In genomic region chr9:65748102-65748501, GRCm38 (mm10) we compare ENCODE assay signal across 20 mouse cellular contexts.
DNase-seq lines count a peak whose midpoint lies in the region; ATAC-seq and TF ChIP-seq lines count a peak whose summit lies in the region.
"Had no signal": no experiment of that assay in that cellular context is flagged by ENCODE, and none has a peak within 500 bp of the region (broad histone marks: within the 10 kb centered on the region; RNA-seq: fewer than 3 reads in every experiment).

No protein-coding gene starts in this region.

- peaks cover 40% of the 10 kb centered on the region for H3K4me1 ChIP-seq in hindbrain, embryonic 15.5 days (replicated peaks)
- peaks cover 38% of the 10 kb centered on the region for H3K4me1 ChIP-seq in hindbrain, embryonic 10.5 days (replicated peaks)
- H3K4me1 ChIP-seq in stomach, postnatal 0 days (replicated peaks; ENCODE audit: control insufficient read depth, insufficient read depth) = no peaks in the 10 kb centered on the region; the same call in 1 of the 2 replicates

- 44% methylated on average over 4 of the region's 4 CpGs for WGBS in hindbrain, embryonic 15.5 days
- WGBS in hindbrain, embryonic 10.5 days = 60% methylated on average over 4 of the region's 4 CpGs
- WGBS in stomach, postnatal 0 days = 70% methylated on average over 4 of the region's 4 CpGs

- ATAC-seq in hindbrain, embryonic 15.5 days (ENCODE audit: low FRiP score, low read depth) = no peak
- ATAC-seq in stomach, postnatal 0 days (ENCODE audit: low FRiP score, low TSS enrichment) = no peak
- ATAC-seq: intestine, embryonic 15.5 days had no signal

- H3K4me3 ChIP-seq in hindbrain, embryonic 15.5 days = no peak overlapping the region
- no peak overlapping the region for H3K4me3 ChIP-seq in hindbrain, embryonic 10.5 days
- no peak overlapping the region for H3K4me3 ChIP-seq in stomach, postnatal 0 days (ENCODE audit: low read depth, low read length)
- H3K4me3 ChIP-seq: embryonic facial prominence, embryonic 15.5 days; forebrain, embryonic 10.5 days; heart, embryonic 12.5 days; intestine, embryonic 15.5 days; limb, embryonic 13.5 days; liver, embryonic 13.5 days; lung, embryonic 15.5 days; stomach, embryonic 15.5 days had no signal

- no peak for TF ChIP-seq CTCF in stomach, postnatal 0 days (IDR thresholded peaks at IDR 0.05; ENCODE audit: low read depth)

- H3K9me3 ChIP-seq in hindbrain, embryonic 15.5 days = no peaks in the 10 kb centered on the region
- no peaks in the 10 kb centered on the region for H3K9me3 ChIP-seq in hindbrain, embryonic 10.5 days
- H3K9me3 ChIP-seq in stomach, postnatal 0 days (ENCODE audit: control insufficient read depth, low read length) = no peaks in the 10 kb centered on the region
- H3K9me3 ChIP-seq: embryonic facial prominence, embryonic 15.5 days; intestine, embryonic 15.5 days; limb, embryonic 13.5 days; liver, embryonic 13.5 days; lung, embryonic 15.5 days; stomach, embryonic 15.5 days had no signal

- no peaks in the 10 kb centered on the region for H3K27me3 ChIP-seq in hindbrain, embryonic 15.5 days
- H3K27me3 ChIP-seq in hindbrain, embryonic 10.5 days (ENCODE audit: insufficient read depth, poor library complexity, severe bottlenecking) = no peaks in the 10 kb centered on the region
- no peaks in the 10 kb centered on the region for H3K27me3 ChIP-seq in stomach, postnatal 0 days (ENCODE audit: control insufficient read depth, insufficient read depth, low read length)
- H3K27me3 ChIP-seq: CH12.LX; embryonic facial prominence, embryonic 15.5 days; heart, embryonic 12.5 days; intestine, embryonic 15.5 days; limb, embryonic 13.5 days; liver, embryonic 13.5 days; lung, embryonic 15.5 days; stomach, embryonic 15.5 days had no signal

- H3K4me2 ChIP-seq in hindbrain, embryonic 15.5 days = no peak overlapping the region
- H3K4me2 ChIP-seq in stomach, postnatal 0 days (replicated peaks; ENCODE audit: low read depth) = no peak overlapping the region
- H3K4me2 ChIP-seq: embryonic facial prominence, embryonic 15.5 days; heart, embryonic 12.5 days; intestine, embryonic 15.5 days; limb, embryonic 13.5 days; liver, embryonic 13.5 days; lung, embryonic 15.5 days; stomach, embryonic 15.5 days had no signal

- peak overlapping the region; percentile 1; the same call in 1 of the 2 replicates for H3K27ac ChIP-seq in hindbrain, embryonic 15.5 days (replicated peaks)
- H3K27ac ChIP-seq in hindbrain, embryonic 10.5 days = no peak overlapping the region
- H3K27ac ChIP-seq in stomach, postnatal 0 days (replicated peaks) = no peak overlapping the region
- H3K27ac ChIP-seq: embryonic facial prominence, embryonic 15.5 days; forebrain, embryonic 10.5 days; intestine, embryonic 15.5 days; limb, embryonic 13.5 days; liver, embryonic 13.5 days; lung, embryonic 15.5 days; stomach, embryonic 15.5 days had no signal

- no peak for TF ChIP-seq EP300 in stomach, postnatal 0 days (optimal IDR thresholded peaks at IDR 0.05)

- H3K36me3 ChIP-seq in hindbrain, embryonic 15.5 days = no peaks in the 10 kb centered on the region
- H3K36me3 ChIP-seq in hindbrain, embryonic 10.5 days = peaks cover 17% of the 10 kb centered on the region
- H3K36me3 ChIP-seq in stomach, postnatal 0 days (ENCODE audit: control insufficient read depth, insufficient read depth, low read length) = no peaks in the 10 kb centered on the region
- H3K36me3 ChIP-seq: embryonic facial prominence, embryonic 15.5 days; heart, embryonic 12.5 days; intestine, embryonic 15.5 days; liver, embryonic 13.5 days; lung, embryonic 15.5 days; stomach, embryonic 15.5 days had no signal

- H3K9ac ChIP-seq in hindbrain, embryonic 15.5 days = no peak overlapping the region
- no peak overlapping the region for H3K9ac ChIP-seq in stomach, postnatal 0 days (ENCODE audit: low read length)
- H3K9ac ChIP-seq: embryonic facial prominence, embryonic 15.5 days; heart, embryonic 12.5 days; intestine, embryonic 15.5 days; limb, embryonic 13.5 days; liver, embryonic 13.5 days; lung, embryonic 15.5 days; stomach, embryonic 15.5 days had no signal

- peak; percentile 24 for DNase-seq in embryo, embryonic 10.5 days (ENCODE audit: low spot score)
- no peak for DNase-seq in embryo, embryonic 10 days (ENCODE audit: low spot score)
- no peak for DNase-seq in hindbrain, embryonic 10.5 days (ENCODE audit: low spot score)
- peak; percentile 44 for DNase-seq in brain, adult 2 months (ENCODE audit: low read depth, low spot score)
- peak; percentile 52 for DNase-seq in hindlimb bud, embryonic 11.5 days (ENCODE audit: extremely low spot score, low read depth, low spot score)
- no peak for DNase-seq in stomach, postnatal 0 days (ENCODE audit: low spot score)
- DNase-seq: kidney, postnatal 36 days; liver, embryonic 13.5 days; lung, postnatal 4 days; right cerebral cortex, postnatal 25 days; thymus, adult 2 months had no signal

Comparison
In these comparisons a context has a peak if more than half of its experiments do, and no peak if none do; other contexts are left out.
1. DNase-seq: peak in embryo, embryonic 10.5 days (single experiment), brain, adult 2 months (single experiment) and hindlimb bud, embryonic 11.5 days (single experiment); none in embryo, embryonic 10 days (single experiment), hindbrain, embryonic 10.5 days (single experiment) and stomach, postnatal 0 days (single experiment).